Mouse (Mus musculus) ES-Bruce4 (cell line): ENCODE data around the gene Olfr703. TPM values are rescaled to one million over a fixed set of nuclear protein-coding genes. Genes with fewer than 3 reads are reported as not detected.

ENCODE experiments used
- H3K27ac ChIP-seq: 2 replicates; pipeline ENCODE4 v1.5.1; 2012; ENCODE audit warnings: low read length, inconsistent platforms; ENCODE audit not compliant: insufficient read depth
- H3K27me3 ChIP-seq: 2 replicates; pipeline ENCODE4 v1.6.1; 2012; ENCODE audit warnings: mild to moderate bottlenecking, low read length, inconsistent platforms; ENCODE audit not compliant: control insufficient read depth, poor library complexity, insufficient read depth, severe bottlenecking
- H3K36me3 ChIP-seq: 2 replicates; pipeline ENCODE4 v1.6.1; 2012; ENCODE audit warnings: inconsistent platforms, mild to moderate bottlenecking, low read length, moderate library complexity; ENCODE audit not compliant: control insufficient read depth, poor library complexity, insufficient read depth, severe bottlenecking
- H3K4me1 ChIP-seq: one replicate; pipeline ENCODE4 v1.8.1; 2011; ENCODE audit warnings: low read length; ENCODE audit not compliant: control insufficient read depth, insufficient read depth
- H3K4me3 ChIP-seq: 2 replicates; pipeline ENCODE4 v1.5.1; 2011; ENCODE audit warnings: low read depth, mild to moderate bottlenecking, low read length
- H3K9ac ChIP-seq: 2 replicates; pipeline ENCODE4 v1.6.1; 2012; ENCODE audit warnings: low read depth, mild to moderate bottlenecking, inconsistent platforms; ENCODE audit not compliant: poor library complexity, severe bottlenecking
- H3K9me3 ChIP-seq: replicated peaks from 2 replicates; pipeline ENCODE4 v1.6.1; 2012; ENCODE audit warnings: mild to moderate bottlenecking, low read length, inconsistent platforms; ENCODE audit not compliant: control insufficient read depth, poor library complexity, insufficient read depth, severe bottlenecking
- CTCF ChIP-seq: IDR thresholded peaks from one replicate; pipeline ENCODE4 v1.8.1; 2011; ENCODE audit warnings: low read depth, low read length
- EP300 ChIP-seq: IDR thresholded peaks from 2 replicates; pipeline ENCODE4 v1.6.1; 2011; ENCODE audit warnings: low read depth, low read length; ENCODE audit not compliant: insufficient read depth
- POLR2A ChIP-seq: IDR thresholded peaks from one replicate; pipeline ENCODE4 v1.8.1; 2011; ENCODE audit warnings: low read length; ENCODE audit not compliant: insufficient read depth
- polyA plus RNA-seq: library from polyadenylated mRNA; stranded (reverse); fragments of >200 nt; gene quantifications from 2 replicates; pipeline ENCODE4 v1.2.4, GENCODE M21; 2011; ENCODE audit warnings: low read depth; ENCODE audit not compliant: missing spikeins, insufficient read depth, insufficient read length

Olfr703 gene
- polyA plus RNA-seq, 1 experiment, result not detected

GRCm38 (mm10) chr7:106862885-106863284 is 19.7 kb downstream of the Olfr703 start, which contains the start of gene Olfr704:
Gene Olfr704, plus strand, starts transcription at chr7:106863185.
- Histone ChIP-seq H3K36me3 (no peaks in the 10 kb centered on the region), H3K9me3 (no peaks in the 10 kb centered on the region), H3K27me3 (no peaks in the 10 kb centered on the region), H3K9ac (no peak within 1 kb of the TSS), H3K27ac (no peak within 1 kb of the TSS), H3K4me3 (no peak within 1 kb of the TSS), H3K4me1 (no peaks in the 10 kb centered on the region)
- TF ChIP-seq POLR2A, result no peak
- no peak for TF ChIP-seq EP300
- TF ChIP-seq CTCF, result no peak

DNA sequence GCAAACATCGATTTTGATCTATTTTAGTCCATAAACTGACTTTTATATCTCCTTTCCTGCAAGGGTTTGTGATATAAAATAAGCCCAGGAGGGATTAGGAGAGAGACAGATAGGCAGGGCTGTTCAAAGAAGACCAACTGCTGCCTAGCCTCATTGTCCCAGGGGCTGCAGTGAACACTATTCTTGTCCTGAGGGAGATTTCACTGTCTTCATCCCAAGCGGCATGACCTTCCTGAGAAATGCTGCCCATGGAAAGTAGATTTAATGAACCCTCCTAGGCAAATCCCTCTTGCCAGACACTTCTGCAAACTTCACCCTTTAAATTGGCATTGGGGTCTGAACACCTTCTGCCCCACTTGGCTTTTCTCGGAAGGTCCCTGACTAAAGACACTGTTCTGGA is 33.6 kb downstream of the Olfr703 start, which contains the start of gene Olfr705:
TSS of gene Olfr705 (minus strand) at position 101 of the 400 bp plus-strand sequence.
- H3K27me3 ChIP-seq, result no peaks in the 10 kb centered on the region
- H3K4me3 ChIP-seq, result no peak within 1 kb of the TSS
- no peak within 1 kb of the TSS for H3K9ac ChIP-seq
- H3K9me3 ChIP-seq, result no peaks in the 10 kb centered on the region
- H3K4me1 ChIP-seq, result no peaks in the 10 kb centered on the region
- H3K36me3 ChIP-seq, result no peaks in the 10 kb centered on the region
- TF ChIP-seq CTCF, result no peak
- no peak for TF ChIP-seq EP300
- no peak for TF ChIP-seq POLR2A
- H3K27ac ChIP-seq, result no peak within 1 kb of the TSS

- H3K36me3 ChIP-seq, result no peaks in the 10 kb centered on the region
Observed at GRCm38 (mm10) chr7:106888062-106888461, 44.9 kb downstream of the Olfr703 start, which contains the start of gene Olfr706. Gene Olfr706, minus strand, starts transcription at chr7:106888162.

More at GRCm38 (mm10) chr7:106888062-106888461, 44.9 kb downstream of the Olfr703 start, which contains the start of gene Olfr706:
- Histone ChIP-seq H3K9ac (no peak within 1 kb of the TSS), H3K4me1 (no peaks in the 10 kb centered on the region), H3K4me3 (no peak within 1 kb of the TSS), H3K27ac (no peak within 1 kb of the TSS), H3K27me3 (no peaks in the 10 kb centered on the region), H3K9me3 (no peaks in the 10 kb centered on the region)
- TF ChIP-seq CTCF, result no peak
- TF ChIP-seq EP300, result no peak
- no peak for TF ChIP-seq POLR2A

Other genes starting within 250 kb of the Olfr703 start
- not detected in 2 replicates for gene Olfr693, start 162.8 kb upstream of the Olfr703 start, polyA plus RNA-seq
- gene Olfr694, start 151.5 kb upstream of the Olfr703 start, polyA plus RNA-seq, result not detected in 2 replicates
- not detected in 2 replicates for gene Olfr695, start 127.0 kb upstream of the Olfr703 start, polyA plus RNA-seq
- not detected in 2 replicates for gene Olfr697, start 100.9 kb upstream of the Olfr703 start, polyA plus RNA-seq
- gene Olfr698, start 88.0 kb upstream of the Olfr703 start, polyA plus RNA-seq, result not detected in 2 replicates
- not detected in 2 replicates for gene Olfr699, start 50.2 kb upstream of the Olfr703 start, polyA plus RNA-seq
- gene Olfr700, start 34.5 kb upstream of the Olfr703 start, polyA plus RNA-seq, result not detected in 2 replicates
- gene Olfr701, start 29.2 kb upstream of the Olfr703 start, polyA plus RNA-seq, result not detected in 2 replicates
- gene Olfr702, start 9.5 kb upstream of the Olfr703 start, polyA plus RNA-seq, result not detected in 2 replicates
- not detected in 2 replicates for gene Olfr704, start 19.8 kb downstream of the Olfr703 start, polyA plus RNA-seq
- not detected in 2 replicates for gene Olfr705, start 33.5 kb downstream of the Olfr703 start, polyA plus RNA-seq
- gene Olfr706, start 44.8 kb downstream of the Olfr703 start, polyA plus RNA-seq, result not detected in 2 replicates
- not detected in 2 replicates for gene Olfr707, start 57.9 kb downstream of the Olfr703 start, polyA plus RNA-seq
- gene Olfr1532-ps1, start 64.6 kb downstream of the Olfr703 start, polyA plus RNA-seq, result not detected in 2 replicates
- gene Olfr709-ps1, start 88.9 kb downstream of the Olfr703 start, polyA plus RNA-seq, result not detected in 2 replicates
- gene Olfr710, start 105.0 kb downstream of the Olfr703 start, polyA plus RNA-seq, result not detected in 2 replicates
- not detected in 2 replicates for gene Olfr6, start 120.6 kb downstream of the Olfr703 start, polyA plus RNA-seq
- gene Olfr711, start 132.1 kb downstream of the Olfr703 start, polyA plus RNA-seq, result not detected in 2 replicates
- 0.11 TPM in 1 of 2 replicates, not detected in the other for gene Olfr2, start 162.7 kb downstream of the Olfr703 start, polyA plus RNA-seq
- gene Olfr713, start 187.8 kb downstream of the Olfr703 start, polyA plus RNA-seq, result 0.09 TPM in 1 of 2 replicates, not detected in the other
- gene Olfr714, start 227.6 kb downstream of the Olfr703 start, polyA plus RNA-seq, result not detected in 2 replicates
- not detected in 2 replicates for gene Olfr17, start 249.9 kb downstream of the Olfr703 start, polyA plus RNA-seq